In genomic region chrX:166929716-166930420, GRCm38 (mm10) we compare ENCODE assay signal across 19 mouse cellular contexts.
DNase-seq lines count a peak whose midpoint lies in the region; ATAC-seq and TF ChIP-seq lines count a peak whose summit lies in the region.
"Had no signal": no experiment of that assay in that cellular context is flagged by ENCODE, and none has a peak within 500 bp of the region (broad histone marks: within the 10 kb centered on the region; RNA-seq: fewer than 3 reads in every experiment).

No protein-coding gene starts in this region.

- no peak for TF ChIP-seq POLR2A in lung, adult 2 months (IDR thresholded peaks at IDR 0.05; ENCODE audit: borderline replicate concordance, extremely low read depth, low read depth, low read length)

- DNase-seq in forebrain, embryonic 10.5 days (ENCODE audit: extremely low spot score, low spot score) = peak; percentile 40
- DNase-seq in forebrain, postnatal 0 days = no peak
- DNase-seq in retina, postnatal 1 day = peak; percentile 15
- no peak for DNase-seq in lung, adult 2 months
- DNase-seq in urinary bladder, postnatal 4 days (ENCODE audit: low spot score in 2 of 2) = no peak
- DNase-seq: adrenal gland, postnatal 36 days; cerebellum, postnatal 10 days; lung, postnatal 14 days; thymus, postnatal 4 days had no signal

- WGBS in forebrain, embryonic 10.5 days = 30% methylated on average over 6 of the region's 6 CpGs
- WGBS in forebrain, postnatal 0 days = 33% methylated on average over 6 of the region's 6 CpGs
- WGBS in midbrain, embryonic 12.5 days = 24% methylated on average over 6 of the region's 6 CpGs
- 28% methylated on average over 6 of the region's 6 CpGs for WGBS in midbrain, embryonic 16.5 days
- 28% methylated on average over 6 of the region's 6 CpGs for WGBS in forebrain, embryonic 13.5 days
- WGBS in lung, adult 2 months = 78% methylated on average over 6 of the region's 6 CpGs

- H3K9ac ChIP-seq in forebrain, postnatal 0 days = no peak overlapping the region
- H3K9ac ChIP-seq in midbrain, embryonic 12.5 days (replicated peaks) = no peak overlapping the region
- no peak overlapping the region for H3K9ac ChIP-seq in midbrain, embryonic 16.5 days (ENCODE audit: low read depth, low read length)
- H3K9ac ChIP-seq in forebrain, embryonic 13.5 days = no peak overlapping the region
- H3K9ac ChIP-seq: heart, embryonic 12.5 days; limb, embryonic 15.5 days; neural tube, embryonic 13.5 days had no signal

- H3K27me3 ChIP-seq in forebrain, embryonic 10.5 days (ENCODE audit: poor library complexity, severe bottlenecking) = peaks cover 77% of the 10 kb centered on the region
- H3K27me3 ChIP-seq in forebrain, postnatal 0 days (ENCODE audit: insufficient read depth, low read length) = no peaks in the 10 kb centered on the region
- H3K27me3 ChIP-seq in midbrain, embryonic 12.5 days = peaks cover 40% of the 10 kb centered on the region
- no peaks in the 10 kb centered on the region for H3K27me3 ChIP-seq in midbrain, embryonic 16.5 days (ENCODE audit: control insufficient read depth, insufficient read depth, low read depth, low read length)
- no peaks in the 10 kb centered on the region; the same call in 1 of the 2 replicates for H3K27me3 ChIP-seq in forebrain, embryonic 13.5 days
- H3K27me3 ChIP-seq: heart, embryonic 12.5 days; limb, embryonic 15.5 days had no signal

- no peaks in the 10 kb centered on the region for H3K36me3 ChIP-seq in forebrain, embryonic 10.5 days (replicated peaks)
- no peaks in the 10 kb centered on the region for H3K36me3 ChIP-seq in forebrain, postnatal 0 days (ENCODE audit: insufficient read depth)
- no peaks in the 10 kb centered on the region for H3K36me3 ChIP-seq in midbrain, embryonic 12.5 days
- H3K36me3 ChIP-seq in midbrain, embryonic 16.5 days (ENCODE audit: control insufficient read depth, insufficient read depth, low read length) = no peaks in the 10 kb centered on the region
- H3K36me3 ChIP-seq in forebrain, embryonic 13.5 days (ENCODE audit: poor library complexity, severe bottlenecking) = no peaks in the 10 kb centered on the region
- H3K36me3 ChIP-seq: embryonic facial prominence, embryonic 10.5 days; heart, embryonic 12.5 days; limb, embryonic 15.5 days; neural tube, embryonic 13.5 days had no signal

- no peak for ATAC-seq in forebrain, postnatal 0 days
- ATAC-seq in midbrain, embryonic 12.5 days (ENCODE audit: low FRiP score, low read depth) = peak; percentile 82
- ATAC-seq in midbrain, embryonic 16.5 days = no peak
- peak; percentile 53; the same call in 1 of the 2 replicates for ATAC-seq in forebrain, embryonic 13.5 days
- ATAC-seq: activated CD4-positive, CD25-positive, alpha-beta regulatory T cell, adult 4 months; CD4-positive, CD25-positive, alpha-beta regulatory T cell, adult 4 months; inflammation-experienced regulatory T-cells, adult 6 months had no signal

- H3K27ac ChIP-seq in forebrain, embryonic 10.5 days = peak overlapping the region; percentile 75
- H3K27ac ChIP-seq in forebrain, postnatal 0 days (ENCODE audit: low read depth, low read length) = no peak overlapping the region
- peak overlapping the region; percentile 52; the same call in 1 of the 2 replicates for H3K27ac ChIP-seq in midbrain, embryonic 12.5 days (replicated peaks)
- H3K27ac ChIP-seq in midbrain, embryonic 16.5 days (ENCODE audit: low read length) = no peak overlapping the region
- peak overlapping the region; percentile 51 for H3K27ac ChIP-seq in forebrain, embryonic 13.5 days
- H3K27ac ChIP-seq: embryonic facial prominence, embryonic 10.5 days; limb, embryonic 15.5 days; neural tube, embryonic 13.5 days had no signal

- H3K4me1 ChIP-seq in forebrain, embryonic 10.5 days = peaks cover 21% of the 10 kb centered on the region
- no peaks in the 10 kb centered on the region for H3K4me1 ChIP-seq in forebrain, postnatal 0 days (ENCODE audit: insufficient read depth)
- H3K4me1 ChIP-seq in midbrain, embryonic 12.5 days = 0 out of 2 replicates have a peak, but pooled peaks cover 5% of the 10 kb centered on the region
- H3K4me1 ChIP-seq in midbrain, embryonic 16.5 days (ENCODE audit: control insufficient read depth, insufficient read depth, low read length) = no peaks in the 10 kb centered on the region
- H3K4me1 ChIP-seq in forebrain, embryonic 13.5 days = 0 out of 2 replicates have a peak, but pooled peaks cover 5% of the 10 kb centered on the region
- no peaks in the 10 kb centered on the region; the same call in 1 of the 2 replicates for H3K4me1 ChIP-seq in lung, adult 2 months (ENCODE audit: control insufficient read depth, insufficient read depth, low read length)
- H3K4me1 ChIP-seq: embryonic facial prominence, embryonic 10.5 days; limb, embryonic 15.5 days; neural tube, embryonic 13.5 days had no signal

- no peaks in the 10 kb centered on the region for H3K9me3 ChIP-seq in forebrain, embryonic 10.5 days
- H3K9me3 ChIP-seq in forebrain, postnatal 0 days (ENCODE audit: low read length) = no peaks in the 10 kb centered on the region
- H3K9me3 ChIP-seq in midbrain, embryonic 12.5 days = no peaks in the 10 kb centered on the region
- H3K9me3 ChIP-seq in midbrain, embryonic 16.5 days (replicated peaks; ENCODE audit: control insufficient read depth, low read length, poor library complexity, severe bottlenecking) = no peaks in the 10 kb centered on the region
- H3K9me3 ChIP-seq in forebrain, embryonic 13.5 days (replicated peaks) = no peaks in the 10 kb centered on the region
- H3K9me3 ChIP-seq: embryonic facial prominence, embryonic 10.5 days; heart, embryonic 12.5 days; limb, embryonic 15.5 days; neural tube, embryonic 13.5 days had no signal

- no peak overlapping the region for H3K4me2 ChIP-seq in forebrain, postnatal 0 days (ENCODE audit: low read depth)
- H3K4me2 ChIP-seq in midbrain, embryonic 12.5 days (replicated peaks) = no peak overlapping the region
- H3K4me2 ChIP-seq in midbrain, embryonic 16.5 days (ENCODE audit: low read length) = no peak overlapping the region
- no peak overlapping the region for H3K4me2 ChIP-seq in forebrain, embryonic 13.5 days
- H3K4me2 ChIP-seq: heart, embryonic 12.5 days; limb, embryonic 15.5 days; neural tube, embryonic 13.5 days had no signal

- H3K4me3 ChIP-seq in forebrain, embryonic 10.5 days = no peak overlapping the region
- no peak overlapping the region for H3K4me3 ChIP-seq in forebrain, postnatal 0 days (ENCODE audit: low read depth, low read length)
- no peak overlapping the region for H3K4me3 ChIP-seq in midbrain, embryonic 12.5 days
- no peak overlapping the region for H3K4me3 ChIP-seq in midbrain, embryonic 16.5 days (ENCODE audit: low read depth, low read length)
- no peak overlapping the region for H3K4me3 ChIP-seq in forebrain, embryonic 13.5 days
- H3K4me3 ChIP-seq in lung, adult 2 months (replicated peaks; ENCODE audit: extremely low read depth, low read depth, low read length) = no peak overlapping the region
- H3K4me3 ChIP-seq: embryonic facial prominence, embryonic 10.5 days; heart, embryonic 12.5 days; limb, embryonic 15.5 days; neural tube, embryonic 13.5 days had no signal

- TF ChIP-seq CTCF in forebrain, postnatal 0 days (IDR thresholded peaks at IDR 0.05; ENCODE audit: low read depth) = no peak
- TF ChIP-seq CTCF in lung, adult 2 months (IDR thresholded peaks at IDR 0.05; ENCODE audit: insufficient read depth, low read length) = no peak

Comparison
In these comparisons a context has a peak if more than half of its experiments do, and no peak if none do; other contexts are left out.
1. DNase-seq: peak in forebrain, embryonic 10.5 days (single experiment) and retina, postnatal 1 day (single experiment); none in forebrain, postnatal 0 days (single experiment), lung, adult 2 months (single experiment) and urinary bladder, postnatal 4 days (0 of 2).
2. H3K27ac ChIP-seq: peak in forebrain, embryonic 10.5 days (single experiment), midbrain, embryonic 12.5 days (single experiment) and forebrain, embryonic 13.5 days (single experiment); none in forebrain, postnatal 0 days (single experiment) and midbrain, embryonic 16.5 days (single experiment).
3. ATAC-seq: peak in midbrain, embryonic 12.5 days (single experiment) and forebrain, embryonic 13.5 days (single experiment); none in forebrain, postnatal 0 days (single experiment) and midbrain, embryonic 16.5 days (single experiment).